Mouse (Mus musculus): ENCODE results near the gene Slc32a1.

The Slc32a1 gene

DNA sequence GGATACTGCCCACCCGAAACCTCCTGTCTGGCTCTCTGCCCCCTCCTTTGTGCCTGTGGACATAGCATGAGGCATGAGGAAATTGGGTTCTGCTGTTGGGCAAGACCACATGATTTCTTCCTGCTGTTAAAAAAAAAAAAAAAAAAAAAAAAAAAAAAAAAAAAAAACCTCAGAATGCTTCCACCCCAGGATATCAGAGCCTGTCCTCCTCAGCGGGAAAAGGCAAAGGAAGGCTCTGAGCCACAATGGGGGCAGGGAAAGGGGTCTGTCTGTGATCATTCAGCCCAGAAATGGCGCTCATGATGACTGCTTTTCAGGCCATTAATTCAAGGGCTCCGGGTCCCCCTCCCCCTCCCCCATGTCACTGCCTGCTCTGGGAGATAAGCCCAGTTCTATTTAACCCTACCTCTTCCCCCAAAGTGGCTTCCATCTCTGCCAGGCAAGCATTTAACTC lies 4.0 kb upstream of the Slc32a1 start:
- H3K4me1 ChIP-seq (replicated peaks; ENCODE audit: low read depth, low read length): peaks cover 33% of the 10 kb centered on the region
- H3K9me3 ChIP-seq (ENCODE audit: low read length): no peaks in the 10 kb centered on the region
- no peaks in the 10 kb centered on the region for H3K36me3 ChIP-seq (ENCODE audit: insufficient read depth, low read length)
- H3K4me3 ChIP-seq (replicated peaks; ENCODE audit: low read length): no peak overlapping the region
- TF ChIP-seq POU5F1 (IDR thresholded peaks at IDR 0.05; ENCODE audit: borderline replicate concordance, low read length) (no peak), NANOG (IDR thresholded peaks at IDR 0.05; ENCODE audit: borderline replicate concordance, low read length) (no peak), CTCF (conservative IDR thresholded peaks at IDR 0.05; ENCODE audit: low read length) (no peak)
- H3K27me3 ChIP-seq (ENCODE audit: insufficient read depth, low read length): peaks cover 63% of the 10 kb centered on the region

GRCm38 (mm10) chr2:158609681-158610080 lies 886 bp upstream of the Slc32a1 start:
- no peak for TF ChIP-seq POU5F1 (IDR thresholded peaks at IDR 0.05; ENCODE audit: borderline replicate concordance, low read length)
- peak overlapping the region; percentile 67 for H3K4me3 ChIP-seq (replicated peaks; ENCODE audit: low read length)
- peaks cover 15% of the 10 kb centered on the region for H3K9me3 ChIP-seq (ENCODE audit: low read length)
- H3K27me3 ChIP-seq (ENCODE audit: insufficient read depth, low read length): peaks cover 92% of the 10 kb centered on the region
- H3K4me1 ChIP-seq (replicated peaks; ENCODE audit: low read depth, low read length): peaks cover 42% of the 10 kb centered on the region
- H3K36me3 ChIP-seq (ENCODE audit: insufficient read depth, low read length): no peaks in the 10 kb centered on the region

- Histone ChIP-seq H3K9me3 (ENCODE audit: low read length) (peaks cover 15% of the 10 kb centered on the region), H3K4me1 (replicated peaks; ENCODE audit: low read depth, low read length) (peaks cover 57% of the 10 kb centered on the region), H3K36me3 (ENCODE audit: insufficient read depth, low read length) (no peaks in the 10 kb centered on the region), H3K27me3 (ENCODE audit: insufficient read depth, low read length) (peaks cover 97% of the 10 kb centered on the region), H3K4me3 (replicated peaks; ENCODE audit: low read length) (peak overlapping the region; percentile 67)
- TF ChIP-seq CTCF (conservative IDR thresholded peaks at IDR 0.05; ENCODE audit: low read length) (no peak), POU5F1 (IDR thresholded peaks at IDR 0.05; ENCODE audit: borderline replicate concordance, low read length) (no peak), NANOG (IDR thresholded peaks at IDR 0.05; ENCODE audit: borderline replicate concordance, low read length) (no peak)
These were observed 756 bp downstream of the Slc32a1 start for GRCm38 (mm10) chr2:158611326-158611719.

DNA sequence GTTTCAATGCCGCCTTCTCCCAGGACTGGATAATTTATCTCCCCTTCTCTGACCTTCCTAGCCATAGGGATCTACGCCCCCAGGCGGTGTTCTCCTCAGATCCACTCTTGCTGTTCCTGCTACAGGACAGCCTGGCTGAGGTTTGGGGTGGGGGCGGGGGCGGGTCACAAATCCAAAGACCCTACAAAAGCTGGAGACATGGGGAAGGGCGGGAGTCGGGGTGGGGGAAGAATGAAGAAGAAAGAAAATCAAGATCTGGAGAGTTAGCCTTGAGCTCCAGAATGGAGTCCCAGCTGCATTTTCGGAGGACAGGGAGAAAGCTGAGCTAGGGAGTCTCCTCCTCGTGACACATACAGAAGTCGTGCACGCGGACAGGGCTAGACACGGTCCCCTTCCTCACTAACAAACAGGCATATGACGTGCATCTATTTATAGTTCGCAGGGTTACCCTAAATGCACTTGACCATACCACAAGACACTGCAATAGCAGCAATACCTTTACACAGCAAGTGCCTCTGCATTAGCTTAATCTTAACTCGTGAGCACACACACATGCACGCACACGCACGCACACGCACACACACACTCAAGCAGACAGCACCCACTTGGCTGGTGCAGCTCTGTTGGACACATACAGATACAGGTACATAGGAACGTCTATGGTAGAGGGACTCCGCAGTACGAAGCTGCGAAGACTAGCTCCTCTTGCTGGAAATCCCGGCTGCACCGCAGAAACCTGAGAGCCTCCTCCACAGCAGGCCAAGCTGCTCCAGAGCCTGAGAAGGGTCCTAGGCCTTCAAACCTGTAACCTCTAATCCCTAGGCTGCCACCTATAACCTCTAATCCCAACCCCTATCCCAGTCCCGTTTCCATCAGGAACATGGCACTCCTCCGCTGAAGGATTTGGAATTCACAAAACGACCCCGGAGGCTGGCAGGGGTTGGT lies 1.4 kb downstream of the Slc32a1 start:
- Histone ChIP-seq H3K9me3 (ENCODE audit: low read length) (peaks cover 15% of the 10 kb centered on the region), H3K27me3 (ENCODE audit: insufficient read depth, low read length) (peaks cover 98% of the 10 kb centered on the region), H3K4me1 (replicated peaks; ENCODE audit: low read depth, low read length) (peaks cover 63% of the 10 kb centered on the region), H3K4me3 (replicated peaks; ENCODE audit: low read length) (peak overlapping the region; percentile 67), H3K36me3 (ENCODE audit: insufficient read depth, low read length) (no peaks in the 10 kb centered on the region)
- TF ChIP-seq NANOG (IDR thresholded peaks at IDR 0.05; ENCODE audit: borderline replicate concordance, low read length) (no peak), POU5F1 (IDR thresholded peaks at IDR 0.05; ENCODE audit: borderline replicate concordance, low read length) (no peak), CTCF (conservative IDR thresholded peaks at IDR 0.05; ENCODE audit: low read length) (no peak)

GRCm38 (mm10) chr2:158612671-158613250 lies 2.2 kb downstream of the Slc32a1 start:
- Histone ChIP-seq H3K4me3 (replicated peaks; ENCODE audit: low read length) (no peak overlapping the region), H3K4me1 (replicated peaks; ENCODE audit: low read depth, low read length) (peaks cover 63% of the 10 kb centered on the region), H3K27me3 (ENCODE audit: insufficient read depth, low read length) (peaks cover 97% of the 10 kb centered on the region), H3K36me3 (ENCODE audit: insufficient read depth, low read length) (no peaks in the 10 kb centered on the region), H3K9me3 (ENCODE audit: low read length) (peaks cover 15% of the 10 kb centered on the region)
- TF ChIP-seq NANOG (IDR thresholded peaks at IDR 0.05; ENCODE audit: borderline replicate concordance, low read length) (no peak), CTCF (conservative IDR thresholded peaks at IDR 0.05; ENCODE audit: low read length) (no peak), POU5F1 (IDR thresholded peaks at IDR 0.05; ENCODE audit: borderline replicate concordance, low read length) (no peak)

DNA sequence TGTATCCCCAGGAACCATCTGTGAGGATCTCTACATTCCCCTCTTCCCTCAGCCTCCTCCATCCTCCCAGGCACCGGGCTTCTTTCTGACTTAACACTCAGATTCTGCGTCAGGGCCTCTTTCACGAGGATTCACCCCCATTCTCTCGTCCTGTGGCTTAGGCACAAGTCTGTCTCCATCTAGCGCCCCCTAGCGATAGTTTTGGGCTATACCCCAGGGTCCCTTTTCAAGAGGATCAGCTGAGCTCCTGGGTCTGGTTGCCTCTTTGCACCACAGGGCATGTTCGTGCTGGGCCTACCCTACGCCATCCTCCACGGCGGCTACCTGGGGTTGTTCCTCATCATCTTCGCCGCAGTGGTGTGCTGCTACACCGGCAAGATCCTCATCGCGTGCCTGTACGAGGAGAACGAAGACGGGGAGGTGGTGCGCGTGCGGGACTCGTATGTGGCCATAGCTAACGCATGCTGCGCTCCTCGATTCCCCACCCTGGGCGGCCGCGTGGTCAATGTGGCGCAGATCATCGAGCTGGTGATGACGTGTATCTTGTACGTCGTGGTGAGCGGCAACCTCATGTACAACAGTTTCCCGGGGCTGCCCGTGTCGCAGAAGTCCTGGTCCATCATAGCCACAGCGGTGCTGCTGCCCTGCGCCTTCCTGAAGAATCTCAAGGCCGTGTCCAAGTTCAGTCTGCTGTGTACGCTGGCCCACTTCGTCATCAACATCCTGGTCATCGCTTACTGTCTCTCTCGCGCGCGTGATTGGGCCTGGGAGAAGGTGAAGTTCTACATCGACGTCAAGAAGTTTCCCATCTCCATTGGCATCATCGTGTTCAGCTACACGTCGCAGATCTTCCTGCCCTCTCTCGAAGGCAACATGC lies 3.2 kb downstream of the Slc32a1 start:
- peaks cover 63% of the 10 kb centered on the region for H3K4me1 ChIP-seq (replicated peaks; ENCODE audit: low read depth, low read length)
- TF ChIP-seq POU5F1 (IDR thresholded peaks at IDR 0.05; ENCODE audit: borderline replicate concordance, low read length) (no peak), CTCF (conservative IDR thresholded peaks at IDR 0.05; ENCODE audit: low read length) (peak; percentile 91)
- H3K27me3 ChIP-seq (ENCODE audit: insufficient read depth, low read length): peaks cover 98% of the 10 kb centered on the region

GRCm38 (mm10) chr2:158614418-158614955 lies 3.9 kb downstream of the Slc32a1 start:
- Histone ChIP-seq H3K27me3 (ENCODE audit: insufficient read depth, low read length) (peaks cover 98% of the 10 kb centered on the region), H3K36me3 (ENCODE audit: insufficient read depth, low read length) (no peaks in the 10 kb centered on the region), H3K9me3 (ENCODE audit: low read length) (peaks cover 15% of the 10 kb centered on the region), H3K4me3 (replicated peaks; ENCODE audit: low read length) (peak overlapping the region; percentile 57), H3K4me1 (replicated peaks; ENCODE audit: low read depth, low read length) (peaks cover 56% of the 10 kb centered on the region)
- no peak for TF ChIP-seq CTCF (conservative IDR thresholded peaks at IDR 0.05; ENCODE audit: low read length)
- TF ChIP-seq NANOG (IDR thresholded peaks at IDR 0.05; ENCODE audit: borderline replicate concordance, low read length): no peak
- TF ChIP-seq POU5F1 (IDR thresholded peaks at IDR 0.05; ENCODE audit: borderline replicate concordance, low read length): no peak

More for the DNA sequence above, 3.2 kb downstream of the Slc32a1 start:
- Histone ChIP-seq H3K36me3 (ENCODE audit: insufficient read depth, low read length) (no peaks in the 10 kb centered on the region), H3K4me3 (replicated peaks; ENCODE audit: low read length) (peak overlapping the region; percentile 57), H3K9me3 (ENCODE audit: low read length) (peaks cover 15% of the 10 kb centered on the region)
